Mouse (Mus musculus): Measurements from ENCODE around the gene H2-DMb1. TPM values are rescaled to one million over a fixed set of nuclear protein-coding genes. Genes with fewer than 3 reads are reported as not detected.

Gene H2-DMb1
- not detected for polyA plus RNA-seq (2012; fragmentation: generic; extraction: Trizol)
- long read RNA-seq, experiment 1, partial matches to known transcripts, result 1 of 2 reads
- long read RNA-seq, experiment 1, other reads (novel, unspliced or antisense), result 0 of 2 reads
- long read RNA-seq, experiment 2, result 0 reads

DNA sequence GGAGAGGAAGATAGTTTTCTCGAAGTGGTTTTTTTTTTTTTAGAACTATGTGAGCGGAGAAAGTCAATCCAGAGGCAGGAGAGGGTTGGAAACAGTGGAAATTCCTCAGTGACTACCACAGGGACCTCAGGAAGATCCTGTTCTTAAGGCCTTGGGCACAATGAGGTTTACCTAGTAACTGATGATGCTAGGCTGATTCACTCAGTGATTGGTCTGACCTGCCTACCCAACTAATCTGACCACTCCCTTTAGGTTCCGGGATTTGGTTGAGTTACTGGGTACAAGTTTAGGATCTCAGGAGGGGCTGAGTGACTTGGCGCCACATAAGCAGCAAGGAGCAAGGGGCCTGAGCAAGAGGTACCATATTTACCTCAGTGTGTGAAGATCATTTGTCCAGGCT lies at the start of gene H2-DMb1:
TSS of gene H2-DMb1 (plus strand) at position 150 of the 400 bp plus-strand sequence.
- no peaks in the 10 kb centered on the region for H3K36me3 ChIP-seq (ENCODE audit: control insufficient read depth, insufficient read depth)
- TF ChIP-seq USF1 (IDR thresholded peaks at IDR 0.05; ENCODE audit: low read depth) (no peak), MYOD1 (IDR thresholded peaks at IDR 0.05; ENCODE audit: control insufficient read depth, insufficient read length, low read depth) (no peak), MYOG (IDR thresholded peaks at IDR 0.05; ENCODE audit: control insufficient read depth, extremely low read depth, insufficient read length) (no peak), CTCF (IDR thresholded peaks at IDR 0.05; ENCODE audit: control insufficient read depth, insufficient read depth, insufficient read length) (no peak), CEBPB (IDR thresholded peaks at IDR 0.05; ENCODE audit: low read depth) (no peak), FOSL1 (IDR thresholded peaks at IDR 0.05; ENCODE audit: insufficient read depth, low read length, poor library complexity, severe bottlenecking) (no peak), MAX (IDR thresholded peaks at IDR 0.05) (no peak)
- H3K27me3 ChIP-seq (ENCODE audit: control insufficient read depth, insufficient read depth, insufficient read length), result peaks cover 7% of the 10 kb centered on the region
- no peak within 1 kb of the TSS for H3K4me3 ChIP-seq (ENCODE audit: insufficient read depth, poor library complexity, severe bottlenecking)
- H3K79me2 ChIP-seq (ENCODE audit: control insufficient read depth, insufficient read depth), result no peaks in the 10 kb centered on the region
- H3K79me3 ChIP-seq (ENCODE audit: low read depth), result no peaks in the 10 kb centered on the region
- H3ac ChIP-seq (ENCODE audit: control insufficient read depth, insufficient read length, low read depth), result no peak within 1 kb of the TSS

GRCm38 (mm10) chr17:34104804-34105203 lies 48.1 kb upstream of the H2-DMb1 start:
- no peaks in the 10 kb centered on the region for H3K79me3 ChIP-seq (ENCODE audit: low read depth)
- H3ac ChIP-seq (ENCODE audit: control insufficient read depth, insufficient read length, low read depth), result no peak overlapping the region
- TF ChIP-seq MYOG (IDR thresholded peaks at IDR 0.05; ENCODE audit: control insufficient read depth, extremely low read depth, insufficient read length) (no peak), FOSL1 (IDR thresholded peaks at IDR 0.05; ENCODE audit: insufficient read depth, low read length, poor library complexity, severe bottlenecking) (no peak), MYOD1 (IDR thresholded peaks at IDR 0.05; ENCODE audit: control insufficient read depth, insufficient read length, low read depth) (no peak), USF1 (IDR thresholded peaks at IDR 0.05; ENCODE audit: low read depth) (no peak), MAX (IDR thresholded peaks at IDR 0.05) (no peak), CTCF (IDR thresholded peaks at IDR 0.05; ENCODE audit: control insufficient read depth, insufficient read depth, insufficient read length) (no peak), CEBPB (IDR thresholded peaks at IDR 0.05; ENCODE audit: low read depth) (no peak)
- H3K79me2 ChIP-seq (ENCODE audit: control insufficient read depth, insufficient read depth), result no peaks in the 10 kb centered on the region
- peaks cover 7% of the 10 kb centered on the region for H3K36me3 ChIP-seq (ENCODE audit: control insufficient read depth, insufficient read depth)
- H3K27me3 ChIP-seq (ENCODE audit: control insufficient read depth, insufficient read depth, insufficient read length), result peaks cover 4% of the 10 kb centered on the region
- no peak overlapping the region for H3K4me3 ChIP-seq (ENCODE audit: insufficient read depth, poor library complexity, severe bottlenecking)

- Histone ChIP-seq H3K79me3 (ENCODE audit: low read depth) (no peaks in the 10 kb centered on the region), H3K36me3 (ENCODE audit: control insufficient read depth, insufficient read depth) (peaks cover 24% of the 10 kb centered on the region), H3K4me3 (ENCODE audit: insufficient read depth, poor library complexity, severe bottlenecking) (no peak overlapping the region), H3K27me3 (ENCODE audit: control insufficient read depth, insufficient read depth, insufficient read length) (no peaks in the 10 kb centered on the region), H3K79me2 (ENCODE audit: control insufficient read depth, insufficient read depth) (no peaks in the 10 kb centered on the region), H3ac (ENCODE audit: control insufficient read depth, insufficient read length, low read depth) (no peak overlapping the region)
- TF ChIP-seq FOSL1 (IDR thresholded peaks at IDR 0.05; ENCODE audit: insufficient read depth, low read length, poor library complexity, severe bottlenecking) (no peak), MYOG (IDR thresholded peaks at IDR 0.05; ENCODE audit: control insufficient read depth, extremely low read depth, insufficient read length) (no peak), CEBPB (IDR thresholded peaks at IDR 0.05; ENCODE audit: low read depth) (no peak), MYOD1 (IDR thresholded peaks at IDR 0.05; ENCODE audit: control insufficient read depth, insufficient read length, low read depth) (no peak), CTCF (IDR thresholded peaks at IDR 0.05; ENCODE audit: control insufficient read depth, insufficient read depth, insufficient read length) (no peak), USF1 (IDR thresholded peaks at IDR 0.05; ENCODE audit: low read depth) (no peak), MAX (IDR thresholded peaks at IDR 0.05) (no peak)
Measured at GRCm38 (mm10) chr17:34106555-34106954, 46.3 kb upstream of the H2-DMb1 start.

DNA sequence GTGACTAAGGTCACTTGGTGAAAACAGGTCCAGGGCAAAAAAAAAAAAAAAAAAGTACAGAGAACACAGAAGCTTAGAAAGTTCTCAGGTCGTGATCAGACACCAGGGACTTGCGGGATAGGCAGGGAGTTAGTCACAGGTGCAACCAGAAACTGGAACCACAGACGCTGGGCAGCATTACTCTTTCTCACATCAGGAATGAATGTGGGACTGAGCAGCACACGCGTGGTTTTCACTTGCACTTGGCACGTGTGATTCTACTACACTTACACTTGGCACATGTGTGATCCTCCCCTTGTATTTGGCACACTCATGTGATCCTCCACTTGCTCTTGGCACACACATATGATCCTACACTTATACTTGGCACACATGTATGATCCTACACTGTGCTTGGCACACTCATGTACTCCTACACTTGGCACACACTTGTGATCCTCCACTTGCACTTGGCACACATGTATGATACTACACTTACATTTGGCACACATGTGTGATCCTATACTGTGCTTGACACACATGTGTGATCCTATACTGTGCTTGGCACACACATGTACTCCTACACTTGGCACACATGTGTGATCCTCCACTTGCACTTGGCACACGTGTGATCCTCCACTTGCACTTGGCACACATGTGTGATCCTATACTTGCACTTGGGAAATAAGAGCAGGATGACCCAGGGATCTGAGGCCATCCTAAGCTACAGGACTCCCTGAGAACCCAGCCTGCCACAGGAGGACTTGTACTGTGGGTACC lies 45.6 kb upstream of the H2-DMb1 start:
- Histone ChIP-seq H3K36me3 (ENCODE audit: control insufficient read depth, insufficient read depth) (peaks cover 32% of the 10 kb centered on the region), H3K27me3 (ENCODE audit: control insufficient read depth, insufficient read depth, insufficient read length) (no peaks in the 10 kb centered on the region), H3K79me3 (ENCODE audit: low read depth) (no peaks in the 10 kb centered on the region), H3K4me3 (ENCODE audit: insufficient read depth, poor library complexity, severe bottlenecking) (no peak overlapping the region), H3K79me2 (ENCODE audit: control insufficient read depth, insufficient read depth) (peaks cover 4% of the 10 kb centered on the region), H3ac (ENCODE audit: control insufficient read depth, insufficient read length, low read depth) (no peak overlapping the region)
- no peak for TF ChIP-seq MYOG (IDR thresholded peaks at IDR 0.05; ENCODE audit: control insufficient read depth, extremely low read depth, insufficient read length)

- peaks cover 2% of the 10 kb centered on the region for H3K79me3 ChIP-seq (ENCODE audit: low read depth)
- H3K79me2 ChIP-seq (ENCODE audit: control insufficient read depth, insufficient read depth), result peaks cover 15% of the 10 kb centered on the region
- H3K27me3 ChIP-seq (ENCODE audit: control insufficient read depth, insufficient read depth, insufficient read length), result no peaks in the 10 kb centered on the region
- no peak overlapping the region for H3ac ChIP-seq (ENCODE audit: control insufficient read depth, insufficient read length, low read depth)
- H3K4me3 ChIP-seq (ENCODE audit: insufficient read depth, poor library complexity, severe bottlenecking), result no peak overlapping the region
- peaks cover 43% of the 10 kb centered on the region for H3K36me3 ChIP-seq (ENCODE audit: control insufficient read depth, insufficient read depth)
- TF ChIP-seq CTCF (IDR thresholded peaks at IDR 0.05; ENCODE audit: control insufficient read depth, insufficient read depth, insufficient read length) (no peak), CEBPB (IDR thresholded peaks at IDR 0.05; ENCODE audit: low read depth) (no peak)
Measured at GRCm38 (mm10) chr17:34108460-34108859, 44.4 kb upstream of the H2-DMb1 start.

Measured in C2C12 (cell line).